Mouse (Mus musculus): ENCODE results near the gene Rcor1. TPM values are rescaled to one million over a fixed set of nuclear protein-coding genes. Genes with fewer than 3 reads are reported as not detected.

Rcor1 gene
- 3.1 and 4.7 TPM in 2 replicates for polyA plus RNA-seq (2012; rRNA removed)

DNA sequence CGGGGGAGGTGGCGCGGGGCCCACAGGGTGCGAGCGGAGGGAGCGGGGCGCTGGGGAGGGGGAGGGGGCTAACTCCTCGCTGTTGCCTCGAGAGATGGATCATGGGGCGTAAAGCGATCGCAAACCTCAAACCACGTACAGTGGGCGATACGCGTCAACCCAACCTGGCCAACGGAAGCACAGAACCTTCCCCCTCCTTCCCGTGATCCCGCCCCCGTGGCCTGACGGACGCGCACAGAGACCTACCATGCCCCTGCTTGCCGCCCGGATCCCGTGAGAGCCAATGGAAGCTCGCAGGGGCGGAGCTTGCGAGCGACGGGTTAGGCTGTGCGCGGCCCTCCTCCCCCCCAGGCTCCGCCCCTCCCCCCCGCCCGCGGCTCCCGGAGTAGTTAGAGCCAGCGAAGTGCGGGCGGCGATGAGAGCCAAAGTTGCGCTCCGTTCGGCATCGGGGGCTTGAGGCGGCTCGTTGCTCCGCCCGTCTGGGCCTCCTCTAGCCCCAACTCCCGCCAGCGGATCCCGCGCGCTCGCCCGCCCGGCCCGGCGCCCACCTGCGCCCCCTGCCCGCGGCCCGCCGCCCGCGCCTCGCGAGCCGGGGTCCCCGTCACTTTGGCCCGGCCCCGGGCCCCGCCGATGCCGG lies at the start of gene Rcor1:
Gene Rcor1, plus strand, starts transcription at position 376 of the 637 bp plus-strand sequence.

Other genes with a start within 250 kb of the Rcor1 start
- 0.14 and 0.34 TPM in 2 replicates for gene Mok, start 198.4 kb upstream of the Rcor1 start, polyA plus RNA-seq (2012; rRNA removed)
- 1.7 and 2.2 TPM in 2 replicates for gene Zfp839, start 189.1 kb upstream of the Rcor1 start, polyA plus RNA-seq (2012; rRNA removed)
- gene Cinp, start 150.2 kb upstream of the Rcor1 start, polyA plus RNA-seq (2012; rRNA removed): 19.9 and 28.4 TPM in 2 replicates
- 2.2 and 2.9 TPM in 2 replicates for gene Tecpr2, start 150.1 kb upstream of the Rcor1 start, polyA plus RNA-seq (2012; rRNA removed)
- 62.6 and 124 TPM in 2 replicates for gene Ankrd9, start 60.3 kb upstream of the Rcor1 start, polyA plus RNA-seq (2012; rRNA removed)
- gene Traf3, start 127.0 kb downstream of the Rcor1 start, polyA plus RNA-seq (2012; rRNA removed): 7.0 and 8.4 TPM in 2 replicates
- not detected in 2 replicates for gene 4930595D18Rik, start 145.1 kb downstream of the Rcor1 start, polyA plus RNA-seq (2012; rRNA removed)
- gene Amn, start 231.7 kb downstream of the Rcor1 start, polyA plus RNA-seq (2012; rRNA removed): 0.64 and 2.9 TPM in 2 replicates

All from stomach, adult 2 months (tissue).